Mouse (Mus musculus) heart, embryonic 13.5 days (tissue): Measurements from ENCODE around the gene Bloc1s4. TPM values are rescaled to one million over a fixed set of nuclear protein-coding genes. Genes with fewer than 3 reads are reported as not detected.

ENCODE experiments used
- ATAC-seq: fragments of 200-750 bp; cut with Nextera tagmentation; 2 replicates; pipeline ENCODE4 v1.8.0; 2017; ENCODE audit warnings: moderate TSS enrichment; ENCODE audit not compliant: insufficient number of reproducible peaks, low FRiP score, low TSS enrichment; ENCODE audit errors: extremely low read depth
- H3K27ac ChIP-seq: fragments of 300-500 bp; sonication (generic); replicated peaks from 2 replicates; pipeline ENCODE4 v1.5.1; 2015; ENCODE audit warnings: moderate library complexity, mild to moderate bottlenecking, inconsistent platforms
- H3K27me3 ChIP-seq: fragments of 300-500 bp; sonication (generic); replicated peaks from 2 replicates; pipeline ENCODE4 v1.6.1; 2015; ENCODE audit warnings: mild to moderate bottlenecking, inconsistent platforms
- H3K36me3 ChIP-seq: fragments of 300-500 bp; sonication (generic); 2 replicates; pipeline ENCODE4 v1.6.1; 2015; ENCODE audit warnings: mild to moderate bottlenecking, inconsistent platforms
- H3K4me1 ChIP-seq: fragments of 300-500 bp; sonication (generic); 2 replicates; pipeline ENCODE4 v1.6.1; 2015; ENCODE audit warnings: inconsistent platforms
- H3K4me2 ChIP-seq: fragments of 300-500 bp; sonication (generic); 2 replicates; pipeline ENCODE4 v1.6.1; 2015; ENCODE audit warnings: inconsistent platforms, mild to moderate bottlenecking, moderate library complexity
- H3K4me3 ChIP-seq: fragments of 300-500 bp; sonication (generic); 2 replicates; pipeline ENCODE4 v1.5.1; 2015; ENCODE audit warnings: moderate library complexity, mild to moderate bottlenecking, inconsistent platforms
- H3K9ac ChIP-seq: fragments of 300-500 bp; sonication (generic); 2 replicates; pipeline ENCODE4 v1.6.1; 2015; ENCODE audit warnings: inconsistent platforms, mild to moderate bottlenecking, moderate library complexity
- H3K9me3 ChIP-seq: fragments of 300-500 bp; sonication (generic); 2 replicates; pipeline ENCODE4 v1.6.1; 2016; ENCODE audit warnings: inconsistent platforms
- WGBS: fragments of 180-500 bp; shearing (Covaris S2); methylation state at CpG from one replicate; pipeline ENCODE4 v1.1.7; 2015; ENCODE audit warnings: mixed read lengths; 5-methylcytosine and 5-hydroxymethylcytosine counted together
- polyA plus RNA-seq: library from polyadenylated mRNA; unstranded; fragments of >200 nt; fragmentation: Nextera tagmentation; extraction: Ambion mirVana; gene quantifications from 2 replicates; pipeline ENCODE4 v1.2.1, GENCODE M21; 2015

The Bloc1s4 gene
- polyA plus RNA-seq, 1 experiment from 2014 or later, result 17.1 TPM

DNA sequence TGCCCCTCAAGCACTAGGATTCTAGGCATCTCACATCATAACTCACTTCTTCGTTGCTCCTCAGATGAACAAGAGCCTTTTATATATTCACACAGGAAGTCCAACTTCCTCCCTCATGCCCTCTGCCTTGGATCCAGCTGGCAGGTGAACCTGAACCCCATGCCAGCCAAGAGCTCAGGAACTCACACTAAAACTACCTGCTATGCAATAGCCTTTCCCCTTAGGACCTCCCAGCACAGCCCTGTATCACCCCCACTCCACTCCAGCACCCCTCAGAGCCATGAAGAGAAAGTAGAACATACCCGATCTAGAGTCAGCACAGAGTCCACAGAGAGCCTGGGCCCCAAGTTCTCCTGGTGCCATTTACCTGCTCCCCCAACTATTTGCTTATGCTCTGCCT, 21.3 kb downstream of the Bloc1s4 start:
- no peak for ATAC-seq
- WGBS, result 67% methylated on average over 2 of the region's 2 CpGs
- Histone ChIP-seq H3K9ac (no peak overlapping the region), H3K4me1 (peaks cover 39% of the 10 kb centered on the region), H3K27ac (no peak overlapping the region), H3K27me3 (no peaks in the 10 kb centered on the region), H3K36me3 (no peaks in the 10 kb centered on the region), H3K4me3 (no peak overlapping the region), H3K4me2 (no peak overlapping the region), H3K9me3 (no peaks in the 10 kb centered on the region)

DNA sequence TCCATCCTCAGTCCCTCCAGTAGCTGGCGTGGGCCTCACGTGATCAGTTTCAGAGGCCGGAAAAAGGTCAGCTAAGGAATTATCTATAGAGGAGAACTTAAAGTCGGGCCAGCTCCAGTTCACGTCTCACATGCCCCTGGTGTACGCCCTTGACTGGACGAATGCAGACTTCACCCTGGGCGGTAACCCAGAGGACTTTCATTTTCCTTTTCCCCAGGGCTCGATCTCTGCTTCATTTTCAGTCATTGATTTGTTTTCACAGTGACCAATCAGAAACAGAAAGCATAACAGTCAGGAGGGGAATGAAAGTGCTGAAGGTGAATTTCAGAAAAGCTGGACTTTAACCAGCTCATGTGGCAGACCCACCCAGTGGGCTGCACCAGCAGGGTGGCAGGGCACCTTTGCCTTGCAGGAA, 22.1 kb downstream of the Bloc1s4 start:
- Histone ChIP-seq H3K9ac (0 out of 2 replicates have a peak overlapping the region, but pooled peaks have one; percentile 19), H3K36me3 (no peaks in the 10 kb centered on the region), H3K9me3 (no peaks in the 10 kb centered on the region), H3K27ac (no peak overlapping the region), H3K4me2 (peak overlapping the region; percentile 31; the same call in 1 of the 2 replicates), H3K27me3 (no peaks in the 10 kb centered on the region), H3K4me3 (no peak overlapping the region), H3K4me1 (peaks cover 39% of the 10 kb centered on the region)
- 40% methylated on average over 9 of the region's 9 CpGs for WGBS
- no peak for ATAC-seq

DNA sequence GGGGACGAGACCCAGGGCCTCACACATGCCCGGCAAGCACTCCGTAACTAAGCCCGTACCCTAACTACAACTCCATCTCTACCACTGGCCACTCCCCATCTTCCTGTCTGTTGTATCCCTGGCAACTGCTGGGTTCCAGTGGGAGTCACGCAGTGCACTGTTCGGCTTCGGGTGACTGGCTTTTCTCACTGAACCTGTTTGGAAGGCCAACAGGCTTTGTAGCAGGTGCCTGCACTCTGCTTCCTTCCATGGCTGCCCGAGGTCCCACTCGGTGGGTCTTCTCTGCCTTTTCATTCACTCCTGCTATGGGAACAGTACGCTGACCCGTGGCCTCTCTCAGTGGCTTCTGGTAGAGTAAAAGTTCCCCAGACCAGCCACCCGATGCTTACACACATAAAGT, 22.6 kb downstream of the Bloc1s4 start:
- Histone ChIP-seq H3K27me3 (no peaks in the 10 kb centered on the region), H3K4me3 (no peak overlapping the region), H3K36me3 (no peaks in the 10 kb centered on the region), H3K4me2 (no peak overlapping the region), H3K9ac (no peak overlapping the region), H3K27ac (no peak overlapping the region), H3K9me3 (no peaks in the 10 kb centered on the region), H3K4me1 (peaks cover 39% of the 10 kb centered on the region)
- 57% methylated on average over 12 of the region's 12 CpGs for WGBS
- ATAC-seq, result no peak

DNA sequence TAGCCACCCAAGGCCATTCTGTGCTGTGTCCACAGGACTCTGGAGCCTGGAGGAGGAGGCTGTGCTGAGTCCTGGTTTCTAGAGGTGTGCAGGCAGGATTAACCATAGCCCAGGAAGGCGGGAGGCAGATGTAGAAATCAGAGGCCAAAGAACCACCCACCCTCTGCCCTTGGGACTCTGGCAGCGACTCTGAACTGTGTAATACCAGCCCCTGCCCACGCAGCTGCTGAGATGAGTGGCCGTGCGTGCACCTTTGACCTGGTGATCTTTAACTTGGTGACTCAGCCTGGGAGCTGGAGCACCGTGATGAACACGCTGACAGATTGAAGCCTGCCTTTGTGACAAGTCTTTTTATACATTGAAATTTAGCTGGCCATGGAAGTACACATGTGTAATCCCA, 24.2 kb downstream of the Bloc1s4 start:
- WGBS, result 59% methylated on average over 7 of the region's 7 CpGs
- no peak overlapping the region for H3K4me3 ChIP-seq
- no peak overlapping the region for H3K27ac ChIP-seq
- no peak overlapping the region for H3K4me2 ChIP-seq
- no peak overlapping the region for H3K9ac ChIP-seq
- no peaks in the 10 kb centered on the region for H3K27me3 ChIP-seq
- no peaks in the 10 kb centered on the region for H3K9me3 ChIP-seq
- H3K4me1 ChIP-seq, result peaks cover 50% of the 10 kb centered on the region
- ATAC-seq, result no peak
- no peaks in the 10 kb centered on the region for H3K36me3 ChIP-seq

DNA sequence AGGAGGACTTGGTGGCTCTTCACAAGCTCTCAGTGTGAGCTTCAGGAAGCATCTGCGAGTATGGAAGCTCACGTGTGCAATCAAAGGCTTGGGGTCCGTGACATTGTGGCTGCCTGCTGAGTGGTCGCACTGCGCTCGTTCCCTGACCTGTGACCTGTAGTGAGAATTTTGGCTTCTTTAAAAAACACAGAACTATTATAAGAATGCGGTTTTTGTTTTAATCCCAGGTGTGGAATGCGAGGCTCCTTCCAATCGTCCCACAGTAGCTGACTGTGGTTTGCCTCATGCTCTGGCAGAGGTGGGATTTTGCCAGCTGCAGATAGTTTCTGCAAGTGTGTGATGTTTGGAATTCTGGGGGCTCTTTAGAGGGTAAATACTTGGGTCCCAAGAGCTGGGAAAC, 25.1 kb downstream of the Bloc1s4 start:
- 85% methylated on average over 9 of the region's 9 CpGs for WGBS
- no peaks in the 10 kb centered on the region for H3K36me3 ChIP-seq
- H3K9ac ChIP-seq, result no peak overlapping the region
- H3K27me3 ChIP-seq, result no peaks in the 10 kb centered on the region
- H3K4me3 ChIP-seq, result no peak overlapping the region
- H3K4me2 ChIP-seq, result no peak overlapping the region
- no peak for ATAC-seq
- H3K9me3 ChIP-seq, result no peaks in the 10 kb centered on the region
- H3K27ac ChIP-seq, result no peak overlapping the region
- H3K4me1 ChIP-seq, result peaks cover 52% of the 10 kb centered on the region

DNA sequence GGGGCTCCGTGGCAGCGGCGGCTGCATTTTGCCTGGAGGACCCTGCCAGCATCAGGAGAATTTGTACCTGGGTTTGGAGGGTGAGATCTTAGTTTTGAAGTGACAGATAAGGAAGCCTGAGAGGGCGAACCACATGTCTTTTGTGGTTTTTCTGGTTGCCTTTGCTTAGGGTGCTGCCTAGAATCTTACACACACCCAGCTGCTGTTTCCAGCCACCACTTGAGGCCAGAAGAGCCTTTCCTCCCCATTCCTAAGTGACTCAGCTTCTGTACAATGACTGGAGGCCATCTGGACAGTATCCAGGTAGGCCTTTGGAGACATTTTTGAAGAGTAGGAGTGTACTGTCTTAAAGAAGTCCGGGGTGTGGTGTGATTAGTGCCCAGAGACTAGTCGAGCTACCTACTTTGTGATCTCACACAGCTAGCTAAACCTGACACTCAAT, 26.0 kb downstream of the Bloc1s4 start:
- Histone ChIP-seq H3K4me3 (no peak overlapping the region), H3K4me2 (no peak overlapping the region), H3K9me3 (no peaks in the 10 kb centered on the region), H3K27ac (peak overlapping the region; percentile 46), H3K4me1 (peaks cover 60% of the 10 kb centered on the region), H3K36me3 (no peaks in the 10 kb centered on the region), H3K27me3 (no peaks in the 10 kb centered on the region), H3K9ac (peak overlapping the region; percentile 47; the same call in 1 of the 2 replicates)
- ATAC-seq, result no peak
- WGBS, result 43% methylated on average over 6 of the region's 6 CpGs

DNA sequence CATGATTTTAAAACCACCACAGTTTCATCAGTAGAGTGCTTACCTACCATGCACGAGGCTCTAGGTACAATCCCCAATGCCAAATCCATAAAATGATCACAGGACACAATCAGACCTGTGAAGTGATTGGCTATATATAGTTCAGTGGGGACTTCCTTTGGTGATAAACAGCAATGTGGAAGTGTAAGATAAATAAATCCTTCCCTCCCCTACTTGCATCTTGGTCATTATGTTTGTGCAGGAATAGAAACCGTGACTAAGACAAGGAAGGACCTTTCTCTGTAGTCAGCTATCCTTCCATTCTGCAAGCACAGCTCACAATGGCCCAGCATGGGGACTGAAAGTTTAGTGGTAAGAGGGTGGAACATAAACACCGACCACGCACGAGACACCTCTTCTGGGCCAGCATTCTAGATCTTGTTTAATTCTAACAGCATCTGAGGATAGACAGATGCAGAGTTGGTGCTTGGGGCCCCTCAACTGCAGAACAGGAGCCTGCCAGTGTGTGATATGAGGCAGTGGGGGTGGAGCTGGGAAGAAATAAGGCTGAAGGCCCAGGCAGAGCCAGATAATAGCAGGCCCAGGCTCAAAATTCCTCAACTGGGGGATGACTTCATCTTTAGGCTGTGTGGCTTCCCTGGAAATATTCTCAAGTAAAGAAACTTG, 27.6 kb downstream of the Bloc1s4 start:
- Histone ChIP-seq H3K4me1 (peaks cover 62% of the 10 kb centered on the region), H3K4me3 (no peak overlapping the region), H3K36me3 (no peaks in the 10 kb centered on the region), H3K27ac (peak overlapping the region; percentile 77), H3K9me3 (no peaks in the 10 kb centered on the region), H3K4me2 (peak overlapping the region; percentile 27; the same call in 1 of the 2 replicates), H3K27me3 (no peaks in the 10 kb centered on the region), H3K9ac (peak overlapping the region; percentile 2; the same call in 1 of the 2 replicates)
- no peak; the same call in 1 of the 2 replicates for ATAC-seq
- 22% methylated on average over 5 of the region's 5 CpGs for WGBS

DNA sequence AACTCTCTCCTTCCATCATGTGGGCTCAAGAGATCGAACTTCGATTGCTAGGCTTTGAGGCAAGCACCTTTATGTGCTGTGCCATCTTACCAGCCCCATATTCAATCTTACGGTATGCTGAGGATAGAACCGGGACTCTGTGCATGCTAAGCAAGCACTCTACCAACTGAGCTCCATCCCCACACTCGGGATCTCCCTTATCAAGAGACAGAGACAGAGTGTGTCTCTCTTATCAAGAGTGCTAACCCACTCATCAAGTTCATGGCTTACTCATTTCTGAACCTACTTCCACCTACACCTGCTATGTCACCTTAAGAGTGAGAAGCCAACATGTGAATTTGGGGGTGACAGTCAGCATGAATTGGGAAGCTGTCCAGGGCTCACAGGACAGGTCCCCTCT, 28.2 kb downstream of the Bloc1s4 start:
- ATAC-seq, result no peak
- peak overlapping the region; percentile 77 for H3K27ac ChIP-seq
- no peak overlapping the region for H3K9ac ChIP-seq
- H3K4me1 ChIP-seq, result peaks cover 66% of the 10 kb centered on the region
- H3K4me3 ChIP-seq, result no peak overlapping the region
- 0 out of 2 replicates have a peak overlapping the region, but pooled peaks have one; percentile 27 for H3K4me2 ChIP-seq
- WGBS, result 78% methylated on average over 5 of the region's 5 CpGs
- no peaks in the 10 kb centered on the region for H3K9me3 ChIP-seq
- no peaks in the 10 kb centered on the region for H3K27me3 ChIP-seq
- no peaks in the 10 kb centered on the region for H3K36me3 ChIP-seq

DNA sequence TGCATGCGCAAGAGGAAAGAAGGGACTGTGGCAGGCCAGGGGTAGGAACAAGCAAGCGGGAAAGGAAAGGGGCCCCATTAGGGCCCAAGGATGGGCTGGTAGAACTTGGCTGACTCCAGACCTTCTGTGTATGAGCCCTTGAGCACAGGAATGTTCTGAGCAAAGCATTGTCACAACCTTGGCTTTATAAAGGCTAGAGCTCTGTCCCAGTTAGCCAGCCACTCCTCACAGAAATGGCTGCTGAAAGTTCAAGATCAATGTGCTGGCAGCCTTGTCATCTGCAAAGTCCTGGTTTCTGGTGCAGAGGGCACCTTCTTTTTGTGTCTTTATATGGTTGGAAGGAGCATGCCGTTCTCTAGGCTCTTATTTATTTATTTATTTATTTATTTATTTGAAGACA, 28.8 kb downstream of the Bloc1s4 start:
- no peaks in the 10 kb centered on the region for H3K36me3 ChIP-seq
- H3K9me3 ChIP-seq, result no peaks in the 10 kb centered on the region
- no peak overlapping the region for H3K4me2 ChIP-seq
- no peaks in the 10 kb centered on the region for H3K27me3 ChIP-seq
- no peak overlapping the region for H3K27ac ChIP-seq
- H3K9ac ChIP-seq, result no peak overlapping the region
- WGBS, result 92% methylated on average over 3 of the region's 3 CpGs
- no peak for ATAC-seq
- no peak overlapping the region for H3K4me3 ChIP-seq
- H3K4me1 ChIP-seq, result peaks cover 73% of the 10 kb centered on the region

DNA sequence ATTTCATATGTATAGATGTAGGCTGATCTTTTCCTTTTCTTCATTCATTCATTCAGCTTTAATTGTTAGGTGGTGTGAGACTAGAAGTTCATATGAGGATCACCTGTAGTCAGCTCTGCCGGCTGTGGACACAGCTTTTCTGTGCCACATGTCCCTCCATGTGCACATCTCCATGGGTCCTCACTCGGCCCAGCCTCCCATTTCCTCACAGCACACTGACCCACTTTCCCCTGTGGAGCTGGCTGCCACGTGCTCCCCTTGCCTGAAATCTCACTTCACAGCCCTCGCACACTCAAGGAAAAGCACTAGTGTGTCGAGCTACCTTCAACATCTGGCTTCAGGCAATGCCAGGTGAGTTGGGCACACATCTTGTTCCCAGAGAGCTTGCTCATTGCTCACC, 29.3 kb downstream of the Bloc1s4 start:
- Histone ChIP-seq H3K4me2 (no peak overlapping the region), H3K9me3 (no peaks in the 10 kb centered on the region), H3K36me3 (no peaks in the 10 kb centered on the region), H3K27me3 (no peaks in the 10 kb centered on the region), H3K4me1 (peaks cover 74% of the 10 kb centered on the region), H3K4me3 (no peak overlapping the region), H3K9ac (no peak overlapping the region), H3K27ac (no peak overlapping the region)
- WGBS, result 80% methylated on average over 5 of the region's 5 CpGs
- ATAC-seq, result no peak

DNA sequence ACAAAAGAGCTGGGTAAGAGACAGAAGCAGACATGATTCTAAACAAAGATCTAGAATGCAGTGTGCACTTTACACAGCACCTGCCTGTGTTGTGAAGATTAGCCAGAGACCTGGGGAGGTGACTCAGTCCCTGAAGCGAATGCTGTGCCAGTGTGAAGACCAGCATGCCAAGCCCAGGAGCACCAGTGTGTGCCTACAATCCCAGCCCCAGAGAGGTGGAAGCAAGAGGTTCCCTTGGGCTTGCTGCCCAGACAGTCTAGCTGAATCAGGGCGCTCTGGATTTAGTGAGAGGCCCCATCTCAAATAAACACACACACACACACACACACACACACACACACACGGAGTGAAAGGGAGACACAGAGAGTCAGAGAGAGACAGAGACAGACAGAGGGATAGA, 30.6 kb downstream of the Bloc1s4 start:
- Histone ChIP-seq H3K9me3 (no peaks in the 10 kb centered on the region), H3K4me3 (no peak overlapping the region), H3K36me3 (no peaks in the 10 kb centered on the region), H3K4me2 (no peak overlapping the region), H3K9ac (no peak overlapping the region), H3K4me1 (peaks cover 85% of the 10 kb centered on the region), H3K27ac (no peak overlapping the region), H3K27me3 (no peaks in the 10 kb centered on the region)
- no peak for ATAC-seq
- WGBS, result 69% methylated on average over 3 of the region's 3 CpGs

DNA sequence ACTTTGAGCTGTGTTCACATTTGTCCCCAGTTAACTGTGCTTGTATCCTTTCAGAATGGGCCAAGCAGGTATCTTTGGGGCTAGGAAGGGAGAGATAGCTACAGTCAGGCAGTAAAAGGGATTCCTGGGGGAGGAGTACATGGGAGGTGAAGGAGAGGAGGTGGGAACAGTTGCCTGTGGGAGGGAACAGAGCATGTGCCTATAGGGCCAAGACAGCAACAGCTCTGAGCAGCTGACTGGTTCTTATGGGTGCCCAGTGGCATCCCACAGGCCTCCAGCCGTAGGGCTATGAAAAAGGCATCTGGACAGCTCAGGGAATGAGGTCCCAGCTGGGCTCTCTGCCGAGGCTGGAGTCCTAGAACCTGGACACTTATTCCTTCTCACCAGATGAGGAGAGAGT, 31.6 kb downstream of the Bloc1s4 start:
- no peaks in the 10 kb centered on the region for H3K36me3 ChIP-seq
- no peak overlapping the region for H3K4me2 ChIP-seq
- H3K4me1 ChIP-seq, result peaks cover 87% of the 10 kb centered on the region
- H3K4me3 ChIP-seq, result no peak overlapping the region
- 65% methylated on average over 2 of the region's 2 CpGs for WGBS
- no peak for ATAC-seq
- no peak overlapping the region for H3K9ac ChIP-seq
- H3K27ac ChIP-seq, result peak overlapping the region; percentile 3; the same call in 1 of the 2 replicates
- H3K27me3 ChIP-seq, result no peaks in the 10 kb centered on the region
- H3K9me3 ChIP-seq, result no peaks in the 10 kb centered on the region
